Mouse (Mus musculus): Measurements from ENCODE around the gene Polr1c. TPM values are rescaled to one million over a fixed set of nuclear protein-coding genes. Genes with fewer than 3 reads are reported as not detected.

The Polr1c gene
- polyA plus RNA-seq, 1 experiment: 55.4 TPM

DNA sequence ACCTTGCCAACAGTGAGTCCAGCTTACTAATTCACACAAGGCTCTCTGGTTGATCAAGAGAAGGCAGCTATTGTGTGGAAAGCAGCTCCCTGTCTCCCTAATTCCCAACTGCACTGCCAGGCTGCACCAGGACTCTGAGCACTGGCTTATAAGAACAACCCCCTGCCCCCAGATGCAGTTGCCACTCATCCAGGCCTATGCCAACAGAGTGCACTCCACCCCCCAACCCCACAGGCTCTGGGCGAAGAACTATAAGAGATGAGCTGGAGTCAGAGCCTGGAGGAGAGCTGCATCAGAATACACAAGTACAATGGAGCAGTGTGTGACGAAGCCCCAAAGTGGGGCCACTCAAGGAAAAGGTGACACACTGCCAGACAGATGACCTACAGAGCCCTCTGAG is 24.2 kb upstream of the Polr1c start:
- no peak for TF ChIP-seq POLR2A (IDR thresholded peaks at IDR 0.05; ENCODE audit: borderline replicate concordance, control insufficient read depth, low read depth, low read length)
- 88% methylated on average over 2 of the region's 2 CpGs for WGBS
- no peak overlapping the region for H3K4me3 ChIP-seq (replicated peaks; ENCODE audit: control insufficient read depth, low read depth, low read length)
- no peak overlapping the region for H3K27ac ChIP-seq (ENCODE audit: control insufficient read depth, insufficient read depth, low read depth, low read length, poor library complexity)
- H3K4me1 ChIP-seq (ENCODE audit: control insufficient read depth, insufficient read depth, low read length): no peaks in the 10 kb centered on the region

DNA sequence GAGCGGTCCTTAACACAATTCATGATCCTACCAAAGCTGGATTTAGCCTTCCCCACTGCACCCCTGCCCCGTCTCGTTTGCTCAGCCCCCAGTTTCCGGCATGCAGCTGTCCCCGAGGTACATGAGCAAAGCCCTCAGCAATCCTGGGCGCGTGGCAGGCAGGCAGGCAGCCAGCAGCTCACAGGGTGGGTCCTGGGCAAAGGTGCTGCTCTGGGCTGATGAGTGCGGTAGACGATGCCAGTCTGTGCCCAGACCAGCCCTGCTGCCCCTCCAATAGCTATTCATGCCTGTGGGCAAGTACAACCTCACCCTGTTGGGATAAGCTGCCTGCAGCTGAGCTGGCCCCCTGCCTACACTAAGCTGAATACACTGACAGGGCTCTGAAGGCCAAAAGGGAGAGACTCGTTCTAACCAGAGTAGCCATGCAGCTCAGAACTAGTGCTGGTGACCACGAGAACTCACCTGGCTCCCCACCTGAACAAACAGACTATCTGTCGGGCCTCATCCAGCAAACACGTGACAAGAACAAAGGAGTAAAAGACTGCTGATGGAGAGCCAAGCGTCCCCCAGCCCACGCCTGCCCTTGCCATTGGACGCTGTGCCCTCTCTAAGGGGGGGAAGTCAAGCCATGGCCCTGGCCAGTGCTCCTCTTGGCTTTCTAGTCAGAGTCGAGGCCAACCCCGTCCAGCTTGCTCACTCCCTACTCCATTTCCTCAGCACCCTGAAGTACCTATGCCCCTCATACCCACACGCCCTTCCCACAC is 22.1 kb upstream of the Polr1c start:
- Histone ChIP-seq H3K4me1 (ENCODE audit: control insufficient read depth, insufficient read depth, low read length) (no peaks in the 10 kb centered on the region), H3K27ac (ENCODE audit: control insufficient read depth, insufficient read depth, low read depth, low read length, poor library complexity) (no peak overlapping the region), H3K4me3 (replicated peaks; ENCODE audit: control insufficient read depth, low read depth, low read length) (no peak overlapping the region)
- no peak for TF ChIP-seq POLR2A (IDR thresholded peaks at IDR 0.05; ENCODE audit: borderline replicate concordance, control insufficient read depth, low read depth, low read length)
- no peak for TF ChIP-seq CTCF (IDR thresholded peaks at IDR 0.05; ENCODE audit: control insufficient read depth, insufficient read depth, low read length)
- WGBS: 88% methylated on average over 19 of the region's 19 CpGs

DNA sequence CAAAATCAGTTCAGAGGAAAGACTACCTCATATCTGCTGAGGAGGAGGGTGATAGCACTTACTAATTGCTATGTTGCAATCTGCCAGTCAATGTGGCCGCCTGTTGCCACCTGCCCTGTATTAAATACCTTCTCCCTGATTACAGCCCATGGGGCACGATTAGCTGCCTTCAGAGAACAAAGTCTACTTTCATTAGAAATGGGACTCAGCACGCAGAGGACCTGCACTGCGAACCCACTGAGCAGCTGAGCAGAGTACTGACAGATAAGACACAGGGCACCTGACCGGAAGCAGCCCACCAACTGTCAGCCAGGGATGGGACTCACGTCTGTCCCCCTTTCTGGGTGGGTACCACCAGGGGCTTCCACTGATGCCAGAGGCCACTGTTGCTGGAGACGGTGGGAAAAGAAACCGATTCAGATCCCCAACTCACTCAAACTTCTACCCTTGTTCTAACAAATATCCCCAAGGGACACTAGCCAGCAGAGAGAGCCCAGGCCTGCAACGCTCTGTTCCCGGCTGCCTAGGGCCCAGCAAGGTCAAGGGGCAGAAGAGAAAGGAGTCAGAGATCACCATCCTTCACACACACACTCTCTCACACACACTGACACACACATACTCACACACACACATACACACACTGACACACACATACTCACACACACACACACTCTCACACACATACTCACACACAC is 20.3 kb upstream of the Polr1c start:
- 83% methylated on average over 10 of the region's 10 CpGs for WGBS
- H3K27ac ChIP-seq (ENCODE audit: control insufficient read depth, insufficient read depth, low read depth, low read length, poor library complexity): no peak overlapping the region
- TF ChIP-seq POLR2A (IDR thresholded peaks at IDR 0.05; ENCODE audit: borderline replicate concordance, control insufficient read depth, low read depth, low read length) (no peak), CTCF (IDR thresholded peaks at IDR 0.05; ENCODE audit: control insufficient read depth, insufficient read depth, low read length) (no peak)
- no peaks in the 10 kb centered on the region for H3K4me1 ChIP-seq (ENCODE audit: control insufficient read depth, insufficient read depth, low read length)
- no peak overlapping the region for H3K4me3 ChIP-seq (replicated peaks; ENCODE audit: control insufficient read depth, low read depth, low read length)

DNA sequence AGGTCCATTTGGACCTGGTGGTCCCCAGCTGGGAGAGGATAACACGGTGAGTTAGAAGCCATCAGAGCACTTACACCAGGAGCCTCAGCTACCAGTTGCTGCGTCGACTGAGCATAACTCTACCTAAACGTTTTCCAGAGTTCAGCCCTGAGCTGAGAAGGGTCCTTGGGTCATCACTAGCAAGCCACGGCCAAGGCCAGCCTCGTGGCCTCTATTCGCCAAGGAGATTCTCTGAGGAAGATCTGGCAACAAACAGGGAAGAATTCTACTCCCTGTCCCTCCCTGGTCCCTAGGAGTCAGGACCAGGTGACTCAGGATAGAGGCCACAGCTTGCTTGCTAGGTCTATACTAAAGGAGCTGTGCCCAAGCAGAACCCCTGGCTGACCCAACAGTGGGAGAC is 19.7 kb upstream of the Polr1c start:
- H3K4me3 ChIP-seq (replicated peaks; ENCODE audit: control insufficient read depth, low read depth, low read length): no peak overlapping the region
- H3K27ac ChIP-seq (ENCODE audit: control insufficient read depth, insufficient read depth, low read depth, low read length, poor library complexity): no peak overlapping the region
- no peaks in the 10 kb centered on the region for H3K4me1 ChIP-seq (ENCODE audit: control insufficient read depth, insufficient read depth, low read length)
- WGBS: 89% methylated on average over 7 of the region's 7 CpGs
- TF ChIP-seq POLR2A (IDR thresholded peaks at IDR 0.05; ENCODE audit: borderline replicate concordance, control insufficient read depth, low read depth, low read length) (no peak), CTCF (IDR thresholded peaks at IDR 0.05; ENCODE audit: control insufficient read depth, insufficient read depth, low read length) (no peak)

DNA sequence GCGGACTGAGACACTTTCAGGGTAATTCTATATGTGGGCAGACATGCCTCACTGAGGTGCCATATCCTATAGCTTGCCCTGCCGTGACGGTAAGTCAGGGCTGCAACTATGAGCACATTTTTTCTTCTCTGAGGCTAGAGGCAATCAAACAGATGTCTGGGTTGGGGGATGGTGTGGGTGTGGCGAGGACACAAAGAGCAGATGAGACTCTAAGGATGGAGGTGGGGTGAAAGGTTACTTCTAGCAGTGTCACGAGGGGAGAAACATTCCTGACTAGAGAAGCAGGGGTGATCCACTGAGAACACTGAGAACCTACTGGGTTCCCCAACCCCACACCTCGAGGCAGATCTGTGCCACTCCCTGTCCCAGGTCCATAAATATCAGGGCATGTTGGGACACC is 19.1 kb upstream of the Polr1c start:
- WGBS: 86% methylated on average over 6 of the region's 6 CpGs

DNA sequence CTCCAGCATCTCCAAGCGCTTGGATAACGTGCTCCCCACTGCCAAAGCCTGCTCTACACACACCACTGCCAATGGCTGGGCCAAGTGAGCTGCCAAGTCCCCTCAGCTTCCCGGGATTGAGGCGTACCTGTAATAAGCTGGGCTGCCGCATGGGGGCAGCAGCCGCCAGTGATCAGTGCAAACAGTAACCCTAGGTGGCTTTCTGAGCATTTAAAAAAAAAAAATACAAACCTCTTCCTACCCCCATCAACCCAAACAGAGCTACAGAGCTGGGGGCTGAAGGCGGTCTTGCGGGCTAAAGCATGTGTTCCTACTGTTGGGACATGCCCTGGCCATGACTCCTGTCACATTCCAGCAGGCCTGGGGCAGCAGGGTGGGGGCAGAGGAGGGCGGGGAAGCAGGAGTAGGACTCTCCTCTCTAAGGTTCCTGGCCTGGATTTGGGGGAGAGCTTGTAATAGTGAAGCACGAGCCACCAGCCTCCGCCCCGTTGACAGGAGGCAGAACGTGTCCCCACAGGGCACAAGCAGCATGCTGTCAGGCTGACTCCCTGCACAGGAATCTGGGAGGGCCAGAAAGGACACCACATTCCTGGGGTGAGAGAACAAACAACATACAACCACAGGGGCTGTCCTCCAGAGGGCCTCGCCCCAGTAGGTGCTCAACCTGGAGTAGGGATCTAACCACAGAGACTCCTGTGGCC is 18.2 kb upstream of the Polr1c start:
- H3K4me1 ChIP-seq (ENCODE audit: control insufficient read depth, insufficient read depth, low read length): no peaks in the 10 kb centered on the region
- 47% methylated on average over 14 of the region's 14 CpGs for WGBS
- no peak overlapping the region for H3K27ac ChIP-seq (ENCODE audit: control insufficient read depth, insufficient read depth, low read depth, low read length, poor library complexity)
- TF ChIP-seq CTCF (IDR thresholded peaks at IDR 0.05; ENCODE audit: control insufficient read depth, insufficient read depth, low read length): peak; percentile 85
- no peak for TF ChIP-seq POLR2A (IDR thresholded peaks at IDR 0.05; ENCODE audit: borderline replicate concordance, control insufficient read depth, low read depth, low read length)
- no peak overlapping the region for H3K4me3 ChIP-seq (replicated peaks; ENCODE audit: control insufficient read depth, low read depth, low read length)

More for the DNA sequence above, 19.1 kb upstream of the Polr1c start:
- TF ChIP-seq CTCF (IDR thresholded peaks at IDR 0.05; ENCODE audit: control insufficient read depth, insufficient read depth, low read length) (no peak), POLR2A (IDR thresholded peaks at IDR 0.05; ENCODE audit: borderline replicate concordance, control insufficient read depth, low read depth, low read length) (no peak)
- Histone ChIP-seq H3K27ac (ENCODE audit: control insufficient read depth, insufficient read depth, low read depth, low read length, poor library complexity) (no peak overlapping the region), H3K4me1 (ENCODE audit: control insufficient read depth, insufficient read depth, low read length) (no peaks in the 10 kb centered on the region), H3K4me3 (replicated peaks; ENCODE audit: control insufficient read depth, low read depth, low read length) (no peak overlapping the region)

DNA sequence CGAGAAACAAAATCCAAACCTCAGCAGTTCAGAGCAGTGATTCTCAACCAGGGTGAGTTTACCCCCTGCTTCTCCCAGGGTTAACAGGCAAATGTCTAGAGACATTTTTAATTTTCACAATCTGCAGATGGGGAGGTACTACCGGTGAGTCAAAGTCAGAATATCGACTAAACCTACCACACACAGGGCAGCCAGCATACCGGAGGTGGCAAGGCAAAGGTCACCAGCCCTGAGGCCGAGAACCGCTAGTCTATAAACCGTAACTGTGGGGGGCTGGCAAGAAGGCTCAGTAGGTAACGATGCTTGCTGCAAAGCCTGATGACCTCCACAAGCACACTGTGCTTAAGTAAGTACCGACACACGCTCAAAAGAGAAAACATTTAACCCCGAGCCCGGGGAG is 17.6 kb upstream of the Polr1c start:
- Histone ChIP-seq H3K4me1 (ENCODE audit: control insufficient read depth, insufficient read depth, low read length) (no peaks in the 10 kb centered on the region), H3K27ac (ENCODE audit: control insufficient read depth, insufficient read depth, low read depth, low read length, poor library complexity) (no peak overlapping the region), H3K4me3 (replicated peaks; ENCODE audit: control insufficient read depth, low read depth, low read length) (no peak overlapping the region)
- TF ChIP-seq CTCF (IDR thresholded peaks at IDR 0.05; ENCODE audit: control insufficient read depth, insufficient read depth, low read length) (no peak), POLR2A (IDR thresholded peaks at IDR 0.05; ENCODE audit: borderline replicate concordance, control insufficient read depth, low read depth, low read length) (no peak)
- 87% methylated on average over 12 of the region's 12 CpGs for WGBS

DNA sequence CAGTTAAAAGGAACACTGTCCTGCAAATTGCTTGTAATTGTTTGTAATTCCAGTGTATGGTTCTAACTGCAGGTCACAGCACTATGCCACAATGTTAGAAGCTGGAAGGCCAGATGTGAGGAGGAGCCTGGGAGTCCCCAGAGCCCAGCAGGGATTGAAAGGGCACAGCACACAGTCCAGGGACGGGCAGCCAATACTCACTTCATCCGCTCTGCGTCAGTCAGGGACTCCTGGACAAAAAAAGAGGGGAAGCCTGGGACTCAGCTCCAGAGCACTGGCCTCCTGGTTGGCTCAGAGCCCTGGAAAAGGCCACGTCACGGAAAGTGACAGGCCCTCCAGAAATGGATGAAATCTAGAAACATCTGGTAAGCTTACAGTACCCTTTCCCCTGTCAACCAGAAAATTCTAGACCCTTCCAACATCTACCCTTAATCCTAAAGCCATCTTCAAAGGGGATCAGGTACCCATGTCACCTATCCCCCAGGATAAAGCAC is 14.4 kb upstream of the Polr1c start:
- no peak overlapping the region for H3K27ac ChIP-seq (ENCODE audit: control insufficient read depth, insufficient read depth, low read depth, low read length, poor library complexity)
- no peaks in the 10 kb centered on the region for H3K4me1 ChIP-seq (ENCODE audit: control insufficient read depth, insufficient read depth, low read length)
- TF ChIP-seq POLR2A (IDR thresholded peaks at IDR 0.05; ENCODE audit: borderline replicate concordance, control insufficient read depth, low read depth, low read length): no peak
- no peak for TF ChIP-seq CTCF (IDR thresholded peaks at IDR 0.05; ENCODE audit: control insufficient read depth, insufficient read depth, low read length)
- H3K4me3 ChIP-seq (replicated peaks; ENCODE audit: control insufficient read depth, low read depth, low read length): no peak overlapping the region
- 91% methylated on average over 5 of the region's 5 CpGs for WGBS

Data from bone marrow, adult 2 months (tissue).